Mouse (Mus musculus) liver, adult 2 months (tissue): ENCODE data around the gene Zfp704. TPM values are rescaled to one million over a fixed set of nuclear protein-coding genes. Genes with fewer than 3 reads are reported as not detected.

Experiments
- DNase-seq: peaks from one replicate; pipeline ENCODE4 v3.0.0-alpha.2; 2011; ENCODE audit warnings: low read depth, low spot score; ENCODE audit errors: extremely low read depth
- H3K27ac ChIP-seq: fragments of 200-500 bp; replicated peaks from 2 replicates; pipeline ENCODE4 v1.5.1; 2012; ENCODE audit warnings: low read depth, mild to moderate bottlenecking, control low read depth, inconsistent platforms, low read length; ENCODE audit not compliant: insufficient read depth
- H3K27me3 ChIP-seq: fragments of 200-500 bp; 2 replicates; pipeline ENCODE4 v1.6.1; 2012; ENCODE audit warnings: mild to moderate bottlenecking, moderate library complexity, low read length, inconsistent platforms; ENCODE audit not compliant: control insufficient read depth, insufficient read depth
- H3K36me3 ChIP-seq: fragments of 200-500 bp; 2 replicates; pipeline ENCODE4 v1.6.1; 2012; ENCODE audit warnings: low read length, inconsistent platforms; ENCODE audit not compliant: control insufficient read depth, insufficient read depth
- H3K4me1 ChIP-seq: fragments of 200-500 bp; 2 replicates; pipeline ENCODE4 v1.6.1; 2011; ENCODE audit warnings: low read length; ENCODE audit not compliant: control insufficient read depth, insufficient read depth
- H3K4me3 ChIP-seq: fragments of 200-500 bp; 2 replicates; pipeline ENCODE4 v1.5.1; 2011; ENCODE audit warnings: low read depth, mild to moderate bottlenecking, control low read depth, low read length, moderate library complexity; ENCODE audit not compliant: insufficient read depth
- H3K79me2 ChIP-seq: fragments of 200-500 bp; 2 replicates; pipeline ENCODE4 v1.6.1; 2012; ENCODE audit warnings: inconsistent platforms, mild to moderate bottlenecking, low read length, moderate library complexity; ENCODE audit not compliant: control insufficient read depth, insufficient read depth
- H3K9ac ChIP-seq: fragments of 200-500 bp; 2 replicates; pipeline ENCODE4 v1.6.1; 2012; ENCODE audit warnings: low read depth, mild to moderate bottlenecking, control low read depth, inconsistent platforms, low read length
- CTCF ChIP-seq: fragments of 200-500 bp; IDR thresholded peaks from 2 replicates; pipeline ENCODE4 v1.5.1; 2011; ENCODE audit warnings: low read depth, low read length, control low read depth
- POLR2A ChIP-seq: fragments of 200-500 bp; IDR thresholded peaks from 2 replicates; pipeline ENCODE4 v1.6.1; 2011; ENCODE audit warnings: low read length, control low read depth; ENCODE audit not compliant: insufficient read depth; ENCODE audit errors: extremely low read depth
- WGBS: fragments of 180-500 bp; shearing (Covaris S2); methylation state at CpG from one replicate; pipeline ENCODE4 v1.1.7; 2018; 5-methylcytosine and 5-hydroxymethylcytosine counted together
- polyA plus RNA-seq: library from polyadenylated mRNA; depleted of rRNA; stranded (reverse); fragments of >200 nt; gene quantifications from 2 replicates; pipeline ENCODE4 v1.2.3, GENCODE M21; 2012
- total RNA-seq: library from RNA; depleted of rRNA; stranded (reverse); fragments of >200 nt; gene quantifications from 2 replicates; pipeline ENCODE4 v1.2.3, GENCODE M21; 2014

Gene Zfp704
- total and polyA plus RNA-seq, 2 experiments, result 1.3 to 3.2 TPM

GRCm38 (mm10) chr3:9523081-9523932, 86.6 kb downstream of the Zfp704 start:
- 60% methylated on average over 18 of the region's 18 CpGs for WGBS
- Histone ChIP-seq H3K9ac (no peak overlapping the region), H3K4me1 (peaks cover 14% of the 10 kb centered on the region; the same call in 1 of the 2 replicates), H3K4me3 (no peak overlapping the region), H3K79me2 (no peaks in the 10 kb centered on the region), H3K36me3 (no peaks in the 10 kb centered on the region), H3K27me3 (no peaks in the 10 kb centered on the region), H3K27ac (no peak overlapping the region)
- no peak for TF ChIP-seq POLR2A
- TF ChIP-seq CTCF, result no peak
- DNase-seq, result peak; percentile 55

DNA sequence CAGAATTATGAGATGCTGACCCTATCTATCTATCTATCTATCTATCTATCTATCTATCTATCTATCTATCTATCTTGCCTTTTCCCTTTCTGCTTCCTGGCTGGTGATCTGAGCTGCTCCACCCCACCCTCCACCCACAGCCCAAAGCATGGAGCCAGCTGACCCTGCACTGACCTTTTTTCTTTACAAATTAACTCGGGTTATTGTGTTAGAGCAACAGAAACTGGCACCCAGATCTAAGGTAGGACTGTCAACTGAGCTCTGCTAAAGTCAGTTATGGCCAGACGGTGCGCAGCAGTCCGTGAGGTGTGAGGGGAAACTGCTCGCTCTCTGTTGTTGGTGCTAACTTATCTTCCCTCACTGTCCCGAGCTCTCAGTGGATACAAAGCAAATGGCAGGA, 87.9 kb downstream of the Zfp704 start:
- no peak overlapping the region; the same call in 1 of the 2 replicates for H3K27ac ChIP-seq
- no peaks in the 10 kb centered on the region for H3K79me2 ChIP-seq
- peaks cover 14% of the 10 kb centered on the region; the same call in 1 of the 2 replicates for H3K4me1 ChIP-seq
- no peaks in the 10 kb centered on the region for H3K27me3 ChIP-seq
- DNase-seq, result peak; percentile 93
- H3K9ac ChIP-seq, result no peak overlapping the region
- peak; percentile 38; the same call in 1 of the 2 replicates for TF ChIP-seq CTCF
- no peak for TF ChIP-seq POLR2A
- H3K4me3 ChIP-seq, result no peak overlapping the region
- 22% methylated on average over 6 of the region's 6 CpGs for WGBS
- no peaks in the 10 kb centered on the region for H3K36me3 ChIP-seq

- H3K27me3 ChIP-seq, result no peaks in the 10 kb centered on the region
- no peak overlapping the region for H3K27ac ChIP-seq
- H3K36me3 ChIP-seq, result no peaks in the 10 kb centered on the region
- H3K4me1 ChIP-seq, result peaks cover 14% of the 10 kb centered on the region; the same call in 1 of the 2 replicates
- no peak overlapping the region for H3K9ac ChIP-seq
- no peak for TF ChIP-seq CTCF
- no peak for TF ChIP-seq POLR2A
- no peak for DNase-seq
- 19% methylated on average over 7 of the region's 7 CpGs for WGBS
- H3K79me2 ChIP-seq, result no peaks in the 10 kb centered on the region
- H3K4me3 ChIP-seq, result no peak overlapping the region
Observed at GRCm38 (mm10) chr3:9520728-9521054, 89.2 kb downstream of the Zfp704 start.

- TF ChIP-seq CTCF (no peak), POLR2A (no peak)
- no peaks in the 10 kb centered on the region for H3K36me3 ChIP-seq
- H3K4me1 ChIP-seq, result peaks cover 14% of the 10 kb centered on the region; the same call in 1 of the 2 replicates
- no peaks in the 10 kb centered on the region for H3K27me3 ChIP-seq
- WGBS, result 18% methylated on average over 17 of the region's 17 CpGs
- peak; percentile 97 for DNase-seq
- no peak overlapping the region for H3K9ac ChIP-seq
- H3K27ac ChIP-seq, result peak overlapping the region; percentile 49
- no peaks in the 10 kb centered on the region for H3K79me2 ChIP-seq
- no peak overlapping the region for H3K4me3 ChIP-seq
Observed at GRCm38 (mm10) chr3:9520051-9520727, 89.7 kb downstream of the Zfp704 start.

DNA sequence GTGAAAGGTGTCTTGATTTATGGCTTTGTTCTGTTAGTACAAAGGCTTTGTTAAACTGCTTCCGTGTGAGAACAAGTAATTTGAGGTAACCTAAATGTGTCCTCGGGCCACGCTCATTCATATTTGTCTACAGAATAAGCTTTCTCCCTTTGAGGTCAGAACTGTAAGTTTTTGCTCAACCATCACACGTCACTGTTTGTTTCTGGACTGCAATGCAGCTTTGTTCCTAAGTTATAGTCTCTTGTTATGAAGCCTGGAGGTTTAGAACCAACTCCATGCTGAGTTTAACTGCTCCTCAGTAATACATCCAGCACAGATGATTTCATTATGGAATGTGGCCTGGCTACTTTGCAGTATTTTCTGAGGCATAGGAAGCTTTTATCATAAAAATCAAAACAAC, 90.4 kb downstream of the Zfp704 start:
- H3K4me1 ChIP-seq, result peaks cover 14% of the 10 kb centered on the region; the same call in 1 of the 2 replicates
- WGBS, result 81% methylated on average over 4 of the region's 4 CpGs

DNA sequence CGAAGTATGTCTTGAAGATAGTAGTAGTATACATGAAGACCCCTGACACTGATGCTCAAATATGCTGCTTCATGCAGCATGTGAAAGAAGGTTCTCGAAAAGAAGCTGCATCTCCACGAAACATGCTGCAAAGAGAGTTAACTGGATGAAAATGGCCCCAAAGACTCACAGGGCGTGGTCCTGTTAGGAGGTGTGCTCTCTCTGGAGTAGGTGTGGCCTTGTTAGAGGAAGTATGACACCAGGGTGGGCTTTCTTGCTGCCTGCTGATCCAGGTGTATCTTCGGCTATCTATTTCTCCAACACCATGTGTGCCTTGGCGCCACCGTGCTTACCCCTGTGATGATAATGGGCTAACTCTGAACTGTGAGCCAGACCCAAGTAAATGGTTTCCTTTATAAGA, 90.9 kb downstream of the Zfp704 start:
- H3K4me1 ChIP-seq, result peaks cover 14% of the 10 kb centered on the region; the same call in 1 of the 2 replicates
- H3K36me3 ChIP-seq, result no peaks in the 10 kb centered on the region
- no peaks in the 10 kb centered on the region for H3K79me2 ChIP-seq
- no peak overlapping the region for H3K9ac ChIP-seq
- no peaks in the 10 kb centered on the region for H3K27me3 ChIP-seq
- no peak overlapping the region for H3K27ac ChIP-seq
- no peak for DNase-seq
- H3K4me3 ChIP-seq, result no peak overlapping the region
- 98% methylated on average over 7 of the region's 7 CpGs for WGBS
- no peak for TF ChIP-seq CTCF
- no peak for TF ChIP-seq POLR2A

More for the DNA sequence above, 90.4 kb downstream of the Zfp704 start:
- H3K9ac ChIP-seq, result no peak overlapping the region
- no peak for DNase-seq
- no peaks in the 10 kb centered on the region for H3K36me3 ChIP-seq
- TF ChIP-seq CTCF, result no peak
- TF ChIP-seq POLR2A, result no peak
- H3K4me3 ChIP-seq, result no peak overlapping the region
- no peaks in the 10 kb centered on the region for H3K27me3 ChIP-seq
- no peak overlapping the region for H3K27ac ChIP-seq
- no peaks in the 10 kb centered on the region for H3K79me2 ChIP-seq
